Mouse (Mus musculus): ENCODE data around the gene B4galt2.

The B4galt2 gene

GRCm38 (mm10) chr4:117906196-117906595 is 22.9 kb upstream of the B4galt2 start:
- DNase-seq: peak in 1 of 2 experiments; percentile 31

- DNase-seq: no peak
Observed at GRCm38 (mm10) chr4:117904761-117905160, 21.5 kb upstream of the B4galt2 start.

GRCm38 (mm10) chr4:117904094-117904493 is 20.8 kb upstream of the B4galt2 start:
- no peak for DNase-seq

GRCm38 (mm10) chr4:117898111-117898510 is 14.8 kb upstream of the B4galt2 start:
- DNase-seq: no peak

- DNase-seq: peak; percentile 71 to 78
Observed at GRCm38 (mm10) chr4:117896031-117896430, 12.7 kb upstream of the B4galt2 start.

- DNase-seq: no peak
Observed at GRCm38 (mm10) chr4:117895339-117895738, 12.1 kb upstream of the B4galt2 start.

GRCm38 (mm10) chr4:117894601-117895000 is 11.3 kb upstream of the B4galt2 start:
- DNase-seq: peak in 1 of 2 experiments; percentile 57

- DNase-seq: no peak
Observed at GRCm38 (mm10) chr4:117893376-117893775, 10.1 kb upstream of the B4galt2 start.

GRCm38 (mm10) chr4:117891738-117892161 is 8.5 kb upstream of the B4galt2 start, which contains the start of gene Dph2:
Gene Dph2, minus strand, starts transcription at chr4:117892032.
- peak; percentile 81 to 86 for DNase-seq

GRCm38 (mm10) chr4:117890750-117891149 is 7.5 kb upstream of the B4galt2 start:
- no peak for DNase-seq

GRCm38 (mm10) chr4:117890031-117890430 is 6.7 kb upstream of the B4galt2 start:
- no peak for DNase-seq

- DNase-seq: no peak
Observed at GRCm38 (mm10) chr4:117889471-117889870, 6.2 kb upstream of the B4galt2 start.

- DNase-seq: no peak
Observed at GRCm38 (mm10) chr4:117887920-117888319, 4.6 kb upstream of the B4galt2 start.

GRCm38 (mm10) chr4:117887133-117887532 is 3.8 kb upstream of the B4galt2 start, which contains the start of gene Atp6v0b:
Gene Atp6v0b, minus strand, starts transcription at chr4:117887333.
- peak; percentile 96 to 97 for DNase-seq

- peak in 1 of 2 experiments; percentile 30 for DNase-seq
Observed at GRCm38 (mm10) chr4:117886644-117887043, 3.4 kb upstream of the B4galt2 start.

GRCm38 (mm10) chr4:117885994-117886393 is 2.7 kb upstream of the B4galt2 start:
- DNase-seq: no peak

GRCm38 (mm10) chr4:117885093-117885492 is 1.8 kb upstream of the B4galt2 start:
- DNase-seq: no peak

- DNase-seq: no peak
Observed at GRCm38 (mm10) chr4:117884146-117884545, 859 bp upstream of the B4galt2 start.

- DNase-seq: no peak
Observed at GRCm38 (mm10) chr4:117878703-117879102, 4.6 kb downstream of the B4galt2 start.

- no peak for DNase-seq
Observed at GRCm38 (mm10) chr4:117878301-117878700, 5.0 kb downstream of the B4galt2 start.

- no peak for DNase-seq
Observed at GRCm38 (mm10) chr4:117873615-117874014, 9.7 kb downstream of the B4galt2 start.

- no peak for DNase-seq
Observed at GRCm38 (mm10) chr4:117872471-117872886, 10.8 kb downstream of the B4galt2 start, which contains the start of gene Ccdc24. Gene Ccdc24, minus strand, starts transcription at chr4:117872557.

GRCm38 (mm10) chr4:117871787-117872186 is 11.5 kb downstream of the B4galt2 start:
- DNase-seq: no peak

GRCm38 (mm10) chr4:117870437-117870836 is 12.8 kb downstream of the B4galt2 start:
- DNase-seq: no peak

GRCm38 (mm10) chr4:117869317-117869716 is 14.0 kb downstream of the B4galt2 start:
- no peak for DNase-seq

Measured in cerebellum, postnatal 36 days (tissue).